Mouse (Mus musculus) lung, adult 2 months (tissue): Measurements from ENCODE around the gene Pomgnt2.

ENCODE experiments used
- CTCF ChIP-seq: fragments of 200-500 bp; IDR thresholded peaks from 2 replicates; pipeline ENCODE4 v1.5.1; 2011; ENCODE audit warnings: mild to moderate bottlenecking, low read length, control low read depth; ENCODE audit not compliant: insufficient read depth
- POLR2A ChIP-seq: fragments of 200-500 bp; IDR thresholded peaks from 2 replicates; pipeline ENCODE4 v1.6.1; 2011; ENCODE audit warnings: low read depth, mild to moderate bottlenecking, control low read depth, low read length, borderline replicate concordance; ENCODE audit errors: extremely low read depth

GRCm38 (mm10) chr9:121995508-121996131 is 1.3 kb downstream of the Pomgnt2 start:
- TF ChIP-seq CTCF (no peak), POLR2A (peak; percentile 47; the same call in 1 of the 2 replicates)
